Mouse (Mus musculus): ENCODE measurements around the gene Tmem214.
A peak's percentile ranks its signal among the peaks of the same experiment; 100 is the strongest.

The Tmem214 gene

DNA sequence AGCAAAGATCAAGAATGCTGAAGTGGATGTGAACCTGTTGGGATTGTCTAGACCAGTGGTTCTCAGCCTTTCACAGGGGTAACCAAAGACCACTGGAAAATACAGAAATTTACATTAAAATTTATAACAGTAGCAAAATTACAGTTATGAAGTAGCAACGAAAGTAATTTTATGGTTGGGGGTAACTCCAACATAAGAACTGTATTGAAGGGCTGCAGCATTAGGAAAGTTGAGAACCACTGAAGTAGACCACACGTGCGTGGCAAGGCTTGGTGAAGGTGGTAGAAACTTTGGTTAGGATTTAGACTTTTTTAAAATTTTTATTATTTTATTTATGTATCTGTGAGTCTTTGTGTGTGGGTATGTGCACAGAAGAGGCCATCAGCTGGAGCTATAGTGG, at the start of gene Tmem214:
Tmem214 (plus strand) TSS at position 301 of the 400 bp plus-strand sequence.
- DNase-seq: no peak

DNA sequence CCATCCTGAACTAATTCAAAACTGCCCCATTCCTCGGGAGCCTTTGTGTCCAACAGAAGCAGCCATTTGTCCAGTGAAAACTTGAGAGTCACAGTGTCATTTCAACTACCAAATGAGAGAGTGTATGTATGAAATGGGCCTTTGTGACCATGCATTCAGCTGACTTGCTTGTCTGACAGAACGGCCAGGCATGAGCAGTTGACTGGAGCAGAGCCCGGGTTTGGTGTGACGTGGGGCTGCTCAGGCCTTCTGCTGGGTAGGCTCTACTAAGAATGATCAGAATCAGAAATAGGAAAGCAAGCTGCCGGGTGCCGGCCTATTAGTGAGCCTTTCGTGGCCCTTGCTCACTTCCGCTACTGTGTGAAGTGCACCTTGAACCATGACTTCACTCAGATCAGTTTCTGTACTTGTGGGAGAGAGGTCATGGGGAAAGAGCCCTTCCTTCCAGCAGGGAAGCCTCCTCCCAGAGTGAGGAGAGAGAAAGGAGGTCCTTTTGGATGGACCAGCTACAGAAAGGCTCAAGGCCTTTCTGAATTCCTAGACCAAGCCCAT, 49.0 kb upstream of the Tmem214 start:
- DNase-seq: no peak

DNA sequence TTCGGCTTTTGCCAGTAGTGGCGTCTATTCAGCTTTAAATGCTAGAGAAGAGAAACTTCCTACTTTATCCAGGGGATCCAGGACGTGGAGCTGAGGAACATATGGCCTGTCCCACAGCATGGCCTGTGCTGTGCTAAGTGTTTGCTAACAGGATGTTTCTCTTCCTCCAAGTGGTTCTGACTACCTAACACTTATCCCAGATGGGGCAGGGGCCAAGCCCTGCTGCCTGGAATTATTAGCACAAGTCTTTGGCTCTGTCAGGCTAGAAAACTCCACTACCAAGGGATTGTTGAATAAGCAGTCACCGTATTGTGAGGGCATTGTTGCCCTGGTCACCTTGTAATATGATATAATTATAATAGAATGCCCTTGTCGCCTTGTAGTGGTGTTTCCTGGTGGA, 45.1 kb upstream of the Tmem214 start:
- DNase-seq: no peak

DNA sequence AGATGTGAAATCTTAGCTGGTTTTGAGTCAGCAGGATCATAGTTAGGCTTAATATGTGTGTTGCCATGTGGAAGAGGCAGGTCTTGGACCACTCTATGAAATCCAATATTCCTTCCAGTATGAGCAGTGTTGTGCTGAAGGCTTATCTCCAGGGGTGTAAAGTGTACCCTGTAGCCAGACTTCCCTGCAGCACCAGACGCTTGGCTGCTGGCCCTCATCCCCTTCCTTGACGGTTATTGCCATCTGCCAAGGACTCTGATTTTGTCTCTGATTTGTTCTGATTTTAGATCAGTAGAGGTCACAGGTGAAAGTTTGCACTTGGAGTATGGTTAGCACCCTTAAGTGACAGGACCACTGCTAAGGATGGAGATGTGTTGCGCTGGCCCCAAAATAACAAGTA, 44.7 kb upstream of the Tmem214 start:
- DNase-seq: no peak

DNA sequence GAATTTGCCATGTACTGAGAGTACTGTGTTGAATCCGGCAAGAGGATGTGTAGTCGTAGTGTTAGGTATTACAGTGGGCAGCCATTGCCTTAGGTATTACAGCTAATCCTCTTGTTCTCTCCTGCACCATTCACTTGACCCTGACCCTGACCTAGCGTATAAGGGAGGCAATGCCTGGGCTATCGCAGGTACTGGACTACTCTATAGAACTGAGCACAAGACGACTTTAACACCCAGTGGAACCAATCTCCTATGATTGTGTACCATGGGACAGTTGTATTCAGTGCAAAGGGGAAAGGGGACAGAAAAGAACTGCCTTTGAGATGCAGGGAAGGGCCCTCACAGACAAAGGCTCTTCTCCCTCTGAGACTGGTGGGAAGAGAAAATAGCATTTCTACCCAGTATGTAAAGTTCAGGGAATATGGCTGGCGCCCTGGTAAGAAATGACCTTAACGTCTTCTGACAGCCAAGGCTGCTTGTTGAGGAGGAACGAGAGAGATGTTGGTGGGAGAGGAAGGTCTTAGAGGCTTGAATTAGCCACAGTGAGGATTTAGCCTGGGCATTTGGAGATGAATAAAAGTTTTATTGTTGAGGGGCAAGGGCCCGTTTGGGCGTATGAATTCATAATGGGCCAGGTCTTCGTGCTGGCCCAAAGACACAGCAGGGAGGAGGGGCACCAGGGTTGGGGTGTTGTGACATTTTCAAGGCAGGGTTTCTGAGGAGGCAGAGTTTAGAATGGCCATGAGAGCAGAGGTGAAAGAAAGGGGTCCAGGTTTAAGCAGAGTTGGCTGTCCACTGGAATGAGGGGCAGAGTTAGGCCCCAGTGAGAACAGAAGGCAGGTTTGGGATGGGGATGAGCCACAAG, 43.5 kb upstream of the Tmem214 start:
- DNase-seq: no peak

DNA sequence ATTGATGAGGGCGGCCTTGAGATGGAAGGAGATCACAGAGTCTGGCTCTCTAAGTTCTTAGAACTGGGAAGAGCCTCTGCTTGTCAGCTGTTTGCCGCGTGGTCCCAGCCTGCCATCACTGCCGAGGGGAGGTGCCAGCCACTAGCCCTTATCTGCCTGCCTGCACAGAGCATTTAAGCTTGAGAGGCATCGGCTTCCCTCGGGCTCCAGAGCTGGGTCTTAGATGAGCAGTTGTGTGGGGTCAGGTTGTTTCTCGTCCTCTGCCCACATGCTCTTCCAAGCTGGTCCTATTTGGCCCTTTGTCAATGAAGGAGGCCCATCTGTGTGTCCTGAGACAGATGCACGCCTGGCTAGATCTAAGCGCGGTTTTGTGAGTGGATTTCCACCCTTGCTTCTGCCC, 42.6 kb upstream of the Tmem214 start:
- DNase-seq: no peak

DNA sequence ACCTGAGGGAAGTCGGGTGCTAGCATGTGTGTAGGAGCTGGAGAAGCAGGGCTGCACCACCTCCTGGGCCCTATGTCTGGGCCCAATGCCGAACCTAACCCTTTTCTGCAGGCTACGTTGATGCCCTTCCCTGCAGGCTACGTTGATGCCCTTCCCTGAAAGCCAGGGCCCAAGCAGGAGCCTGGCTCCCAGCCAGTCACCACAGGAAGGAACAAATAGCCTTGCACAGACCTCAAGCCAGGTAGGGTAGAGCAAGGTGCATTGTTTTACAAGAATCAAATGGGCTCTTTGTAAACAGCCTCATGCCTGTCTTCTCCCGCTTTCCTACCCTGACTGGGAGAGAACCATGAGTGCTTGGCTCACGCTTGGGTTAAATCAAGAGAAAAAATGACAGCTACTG, 42.0 kb upstream of the Tmem214 start:
- DNase-seq: no peak

DNA sequence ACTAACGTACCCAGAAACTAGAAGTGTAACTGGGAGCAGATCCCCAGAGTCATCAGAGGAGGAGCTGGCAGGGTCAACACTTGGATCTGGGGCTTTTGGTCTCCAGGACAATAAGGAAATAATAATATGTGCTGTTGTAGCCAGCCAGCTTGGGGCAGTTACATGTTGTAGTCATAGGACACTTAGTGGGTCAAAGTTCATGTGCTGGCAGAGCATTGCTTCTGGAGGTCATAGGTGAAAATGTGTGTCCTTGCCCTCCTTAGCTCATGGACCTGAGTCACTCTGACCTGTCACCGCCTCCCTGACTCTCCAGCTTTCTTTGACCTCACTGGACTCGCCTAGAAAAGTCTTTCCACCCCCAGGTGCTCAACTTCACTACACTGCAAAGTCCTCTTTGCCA, 34.4 kb upstream of the Tmem214 start:
- no peak for DNase-seq

DNA sequence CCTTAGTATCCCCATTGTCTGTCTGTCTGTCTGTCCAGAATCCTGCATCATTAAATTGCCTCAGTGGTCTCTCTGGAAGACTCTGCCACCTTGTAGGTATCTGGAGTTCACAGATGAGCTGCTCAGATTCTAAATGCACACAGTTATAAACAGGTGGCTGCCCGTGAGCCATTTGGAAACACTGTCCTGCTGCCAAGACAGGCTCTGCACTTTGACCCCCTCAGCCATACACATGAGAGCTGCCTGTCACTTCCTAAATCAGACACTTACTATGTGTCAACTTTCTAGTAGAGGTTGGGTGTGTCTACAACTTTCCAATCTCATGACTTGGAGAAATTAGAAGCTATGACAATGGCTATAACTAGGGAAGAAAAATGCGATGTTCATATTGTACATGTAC, 28.1 kb upstream of the Tmem214 start:
- no peak for DNase-seq

DNA sequence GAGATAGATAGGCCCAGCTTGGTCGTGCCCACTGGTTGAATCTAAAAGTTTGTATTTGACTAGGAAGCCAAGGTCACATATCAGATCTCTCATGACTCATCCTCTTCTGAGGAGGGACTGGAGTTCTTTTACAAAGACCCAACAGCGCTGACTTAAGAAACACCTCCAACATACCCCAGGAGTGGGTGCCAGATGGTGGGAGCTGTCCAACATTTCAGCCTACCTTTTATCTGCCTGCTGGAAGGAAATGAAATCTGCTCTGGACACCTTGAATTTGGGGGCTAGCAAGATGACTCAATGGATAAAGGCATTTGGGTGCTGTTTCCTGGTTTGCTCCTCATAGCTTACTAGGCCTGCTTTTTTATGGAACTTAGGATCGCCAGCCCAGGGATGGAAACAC, 25.9 kb upstream of the Tmem214 start:
- DNase-seq: no peak

DNA sequence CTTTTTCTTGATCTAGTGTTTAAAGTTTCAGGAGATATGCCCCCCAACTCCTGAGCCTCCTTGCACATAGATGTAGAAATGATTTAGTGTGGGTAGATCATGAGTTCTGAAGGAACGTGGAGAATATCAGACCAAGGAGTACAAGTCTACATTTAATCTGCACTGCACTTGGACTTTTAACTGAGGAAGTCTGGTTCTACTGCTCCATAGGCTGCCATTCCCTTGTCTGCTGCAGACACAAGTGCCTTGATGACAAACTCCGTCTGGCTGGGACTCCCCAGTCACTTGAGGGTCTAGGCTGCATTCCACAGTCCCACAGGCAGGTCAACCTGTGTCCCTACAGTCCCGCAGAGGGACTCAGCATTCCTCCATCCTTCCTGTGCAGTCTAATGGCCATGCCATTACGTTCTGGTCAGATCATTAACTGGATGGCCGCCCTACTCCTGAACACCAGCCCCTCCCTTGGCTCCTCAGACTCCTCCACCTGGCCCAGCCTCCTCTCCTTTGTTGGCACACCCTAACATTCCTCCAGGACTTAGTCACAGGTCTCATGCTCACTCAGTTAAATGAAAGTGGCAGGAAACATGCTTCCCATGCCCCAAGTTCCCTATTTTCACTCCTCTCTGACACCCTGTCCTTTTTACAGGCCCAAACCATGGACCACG, 17.8 kb upstream of the Tmem214 start:
- DNase-seq: no peak

DNA sequence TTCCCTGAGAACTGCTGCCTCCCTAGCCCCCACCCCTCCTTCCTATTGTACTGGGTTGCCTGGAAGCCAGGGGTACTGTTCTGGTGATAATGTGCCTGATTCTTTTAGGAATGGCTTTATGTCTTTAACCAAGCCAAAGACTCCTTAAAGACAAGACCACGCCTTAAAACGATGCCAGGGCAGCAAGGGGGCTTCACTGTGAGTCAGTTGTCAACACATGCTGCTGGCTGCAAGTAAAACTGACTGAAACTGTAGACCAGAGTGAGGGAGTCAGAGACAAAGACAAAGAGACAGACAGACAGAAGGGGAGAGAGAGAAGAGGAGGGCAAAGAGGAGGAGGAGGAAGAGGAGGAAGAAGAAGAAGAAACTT, 17.3 kb upstream of the Tmem214 start:
- no peak for DNase-seq

DNA sequence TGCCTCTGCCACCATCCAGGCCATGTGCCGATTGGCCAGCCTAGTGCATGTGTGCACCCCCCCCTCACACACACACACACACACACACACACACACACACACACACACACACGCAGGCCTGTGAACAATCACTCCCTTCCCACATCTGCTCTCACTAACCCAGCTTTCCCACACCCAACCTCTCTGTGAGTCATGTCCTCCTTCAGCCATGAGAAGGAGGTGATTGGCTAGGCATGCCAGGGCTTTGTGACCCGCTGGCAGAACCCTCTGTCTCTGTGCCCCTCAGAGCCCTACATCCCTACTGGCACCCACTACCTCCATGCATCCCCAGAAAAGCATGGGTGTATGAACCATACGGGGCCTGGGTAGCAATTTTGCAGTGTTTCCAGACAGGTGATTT, 14.3 kb upstream of the Tmem214 start:
- DNase-seq: no peak

DNA sequence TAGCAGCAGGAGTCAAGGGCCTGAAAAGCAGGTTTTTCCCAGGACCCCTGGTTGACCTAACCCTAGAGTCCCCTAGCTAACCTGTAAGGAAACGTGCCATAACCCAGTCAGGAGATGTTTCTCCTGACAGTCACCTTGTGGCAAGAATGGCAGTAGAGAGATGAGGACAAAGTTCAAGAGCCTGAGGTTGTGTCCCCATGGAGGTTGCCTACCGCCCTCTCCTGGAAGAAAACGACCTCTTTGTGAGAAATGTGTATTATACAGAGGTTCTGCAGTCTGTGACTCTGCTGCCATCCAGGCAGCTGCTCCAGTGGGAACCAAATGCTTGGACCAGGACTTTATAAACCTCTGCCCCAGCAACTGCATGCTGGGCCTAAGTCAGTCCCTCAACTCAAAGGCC, 12.1 kb upstream of the Tmem214 start:
- no peak for DNase-seq

DNA sequence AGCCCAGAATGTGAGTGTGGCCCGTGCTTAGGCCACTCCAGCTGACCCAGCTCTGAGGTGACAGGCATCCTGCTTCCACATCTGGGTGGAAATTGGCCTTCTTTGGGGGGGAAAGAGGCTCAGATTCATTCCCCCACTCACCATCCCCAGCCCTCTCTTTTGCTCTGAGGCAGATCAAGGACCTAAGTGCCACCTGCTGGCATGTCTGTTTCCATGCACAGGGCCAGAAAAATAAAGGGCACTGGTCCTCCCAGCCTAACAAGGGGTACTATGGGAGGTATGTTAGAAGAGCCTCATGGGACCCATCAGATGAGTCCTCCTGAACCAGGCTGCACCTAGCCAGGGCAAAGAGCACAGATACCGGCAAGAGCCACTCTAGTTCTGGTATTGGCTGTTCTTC, 11.7 kb upstream of the Tmem214 start:
- DNase-seq: no peak

DNA sequence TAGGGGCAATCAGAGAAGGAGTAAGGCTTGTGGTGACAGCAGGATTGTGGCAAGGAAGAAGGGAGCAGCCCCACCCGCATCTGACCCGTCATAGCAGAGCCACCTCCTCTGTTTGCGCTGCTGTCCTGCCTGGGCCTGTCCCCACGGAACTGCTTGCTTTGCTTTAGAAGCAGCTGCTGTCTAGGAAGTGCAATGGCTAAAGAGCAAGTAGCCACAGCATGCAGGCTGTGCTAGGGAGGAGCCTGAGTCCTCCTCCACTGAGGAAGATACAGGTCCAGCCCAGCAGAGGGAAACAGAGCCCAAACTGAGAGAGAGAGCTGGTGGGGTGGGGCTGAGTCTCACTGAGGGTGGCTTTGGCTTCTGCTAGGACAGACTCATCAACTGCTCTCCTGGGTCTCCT, 4.0 kb upstream of the Tmem214 start:
- DNase-seq: no peak

DNA sequence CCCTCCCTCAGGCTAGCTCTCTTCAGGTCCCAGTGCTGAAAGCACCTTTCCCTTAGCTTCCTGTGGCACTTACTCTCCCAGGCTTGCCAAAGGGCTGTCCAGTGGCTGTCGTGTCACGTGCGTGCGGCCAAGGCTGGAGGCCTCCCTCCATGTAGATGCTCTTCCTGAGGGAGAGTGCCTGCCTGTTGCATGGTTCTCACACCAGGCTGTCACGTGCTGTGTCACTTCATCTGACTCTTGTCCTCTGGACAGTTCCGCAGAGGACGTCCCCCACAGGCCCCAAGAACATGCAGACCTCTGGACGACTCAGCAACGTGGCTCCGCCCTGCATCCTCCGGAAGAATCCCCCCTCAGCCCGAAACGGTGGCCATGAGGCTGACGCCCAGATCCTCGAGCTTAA, 3.5 kb upstream of the Tmem214 start:
- no peak for DNase-seq

DNA sequence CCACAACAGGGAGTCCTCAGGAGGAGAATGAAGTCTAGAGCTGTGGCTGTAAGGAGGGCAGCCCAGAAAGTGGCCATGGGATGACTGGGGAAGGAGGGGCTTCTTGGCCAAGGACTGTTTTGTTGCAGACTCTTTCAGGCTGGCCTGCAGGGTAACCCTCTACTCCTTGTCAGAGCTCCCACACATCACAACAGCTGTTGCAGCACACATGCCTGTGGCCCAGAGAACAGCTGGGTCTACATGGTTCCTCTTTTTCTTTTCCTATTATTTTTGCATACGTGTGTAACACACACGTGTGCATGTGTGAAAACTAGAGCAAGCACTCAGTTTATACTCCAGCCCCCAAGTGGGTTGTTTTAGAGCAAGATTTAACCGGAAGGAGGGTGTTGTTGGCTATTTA, 941 bp upstream of the Tmem214 start:
- no peak for DNase-seq

DNA sequence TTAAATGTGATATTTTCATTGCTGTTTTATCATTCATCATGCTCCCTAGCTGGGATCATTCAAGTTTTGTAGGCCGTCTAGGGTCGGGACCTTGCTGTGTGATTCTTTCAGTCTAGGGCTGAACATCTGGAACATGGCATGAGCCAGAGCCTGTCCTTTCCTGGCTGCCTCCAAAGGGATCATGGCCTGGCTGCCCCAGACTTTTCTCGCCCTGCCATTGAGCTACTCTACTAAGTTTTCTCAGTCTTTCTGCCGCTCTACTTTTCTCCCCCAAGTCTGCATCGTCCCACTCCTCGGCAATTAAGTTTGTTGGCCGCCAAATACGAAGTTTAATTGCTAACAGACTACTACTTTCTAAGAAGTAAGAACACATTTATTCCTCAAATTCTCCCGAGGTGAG, 1.2 kb downstream of the Tmem214 start:
- peak; percentile 18 for DNase-seq

DNA sequence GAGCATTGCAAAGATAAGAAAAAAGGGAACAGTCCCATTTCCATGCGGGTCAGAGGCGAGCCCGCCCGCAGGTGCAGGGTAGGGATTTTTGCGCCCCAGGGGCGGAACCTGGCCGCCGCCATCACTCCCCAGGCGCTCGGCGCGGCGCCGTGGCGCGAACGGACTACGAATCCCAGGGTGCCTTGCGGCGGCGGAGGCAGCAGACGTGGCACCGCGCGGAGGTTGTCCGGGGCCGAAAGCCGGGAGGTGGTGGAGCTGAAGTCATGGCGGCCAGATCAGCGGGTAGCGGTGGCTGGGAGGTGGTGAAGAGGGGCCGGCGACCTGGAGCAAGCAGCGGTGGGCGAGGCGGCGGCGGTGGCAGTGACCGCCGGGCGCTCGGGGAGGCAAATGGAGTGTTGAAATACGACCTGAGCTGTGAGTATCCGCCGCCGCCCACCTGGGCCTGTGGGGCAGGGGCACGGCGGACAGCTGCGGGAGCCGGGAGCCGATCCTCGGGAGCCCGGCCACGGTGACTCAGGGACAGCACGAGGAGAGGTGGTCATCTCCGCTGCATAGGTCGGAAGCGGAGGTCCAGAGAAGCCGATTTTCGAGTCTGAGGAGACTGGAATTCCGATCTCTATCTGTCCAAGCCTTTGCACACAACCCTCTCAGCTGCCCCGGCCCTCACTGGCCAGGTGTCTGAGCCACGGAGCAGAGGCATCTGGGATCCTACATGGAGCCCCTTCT, 1.8 kb downstream of the Tmem214 start:
- DNase-seq: peak; percentile 95

DNA sequence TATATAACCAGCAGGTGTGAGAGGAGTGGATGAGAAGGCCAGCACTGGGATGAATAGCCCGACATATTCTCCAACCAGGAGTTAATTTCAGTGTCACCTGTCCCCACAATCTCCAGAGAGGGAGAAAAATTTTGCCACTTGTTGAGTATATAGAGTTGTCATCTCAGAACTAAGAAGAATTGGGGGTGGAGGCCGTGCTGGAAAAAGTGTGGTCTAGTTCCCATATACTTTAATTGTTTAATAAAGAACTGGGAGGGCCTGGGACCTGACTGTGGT, 2.3 kb downstream of the Tmem214 start:
- no peak for DNase-seq

DNA sequence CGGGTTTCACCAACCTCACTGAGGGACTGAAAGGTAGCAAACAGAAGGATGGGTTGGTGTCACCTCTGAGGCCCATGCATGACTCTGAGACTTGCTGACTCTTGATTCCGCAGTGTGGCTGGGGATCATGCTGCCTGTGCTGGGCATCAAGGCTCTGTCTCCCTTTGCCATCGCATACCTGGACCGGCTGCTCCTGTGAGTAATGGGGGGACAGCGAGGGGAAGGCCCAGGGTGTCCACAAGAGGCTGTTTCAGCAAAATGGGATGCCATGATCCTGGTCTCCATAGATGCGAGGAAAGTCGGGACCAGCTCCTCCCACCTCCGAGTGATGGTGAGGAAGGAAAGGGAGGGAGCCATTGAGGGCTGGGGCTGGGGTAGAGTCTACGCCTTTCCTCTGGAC, 4.8 kb downstream of the Tmem214 start:
- no peak for DNase-seq

DNA sequence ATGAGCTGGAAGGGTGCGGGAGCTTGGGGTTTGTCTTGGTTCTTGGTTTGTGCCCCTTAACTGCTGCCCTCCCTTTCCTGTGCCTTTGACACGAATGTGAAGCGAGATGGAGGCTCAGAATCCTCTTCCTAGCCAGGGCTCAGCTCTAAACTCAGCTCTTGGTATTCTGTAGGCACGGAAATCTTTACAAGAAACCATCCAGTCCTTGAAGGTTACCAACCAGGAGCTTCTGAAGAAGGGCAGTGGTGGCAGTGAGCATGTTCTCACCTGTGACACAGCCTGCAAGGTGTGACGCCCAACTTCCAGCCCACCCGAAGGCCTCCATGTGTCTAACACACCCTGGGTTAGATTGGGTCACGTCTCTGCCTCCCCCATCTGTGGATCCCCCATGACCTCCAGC, 6.6 kb downstream of the Tmem214 start:
- no peak for DNase-seq

DNA sequence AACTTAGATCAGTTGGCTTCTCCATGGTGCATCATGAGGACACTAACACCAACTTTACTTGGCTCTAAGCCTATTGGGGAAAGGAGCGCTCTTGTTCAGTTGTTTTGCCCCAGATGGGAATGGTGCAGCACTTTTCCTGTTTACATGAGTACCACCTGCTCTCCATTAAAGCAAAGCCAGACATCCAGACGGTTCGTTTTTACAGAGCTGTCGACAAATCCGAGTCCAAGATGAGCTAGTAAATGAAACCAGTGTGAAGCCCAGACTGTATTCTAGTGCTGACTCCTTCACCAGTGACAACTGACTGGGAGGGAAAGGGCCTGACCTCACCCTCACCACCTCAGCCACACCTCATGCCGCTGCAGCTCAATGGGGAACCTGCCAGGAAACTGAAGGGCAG, 10.8 kb downstream of the Tmem214 start:
- no peak for DNase-seq
